In genomic region chr4:41096169-41096568, GRCm38 (mm10) we compare ENCODE assay signal across 10 mouse cellular contexts. TPM values are rescaled to one million over a fixed set of nuclear protein-coding genes. Genes with fewer than 3 reads are reported as not detected.
DNase-seq lines count a peak whose midpoint lies in the region; ATAC-seq and TF ChIP-seq lines count a peak whose summit lies in the region.
"Had no signal": no experiment of that assay in that cellular context is flagged by ENCODE, and none has a peak within 500 bp of the region (broad histone marks: within the 10 kb centered on the region; RNA-seq: fewer than 3 reads in every experiment).

No protein-coding gene starts in this region.

- H3K4me3 ChIP-seq in midbrain, embryonic 14.5 days (replicated peaks; ENCODE audit: low read depth, low read length) = no peak overlapping the region
- H3K4me3 ChIP-seq in midbrain, embryonic 16.5 days (ENCODE audit: low read depth, low read length) = no peak overlapping the region
- H3K4me3 ChIP-seq in kidney, adult 2 months (ENCODE audit: insufficient read depth, low read depth, low read length) = peak overlapping the region; percentile 30
- H3K4me3 ChIP-seq in liver, embryonic 12.5 days = peak overlapping the region; percentile 65

- no peak overlapping the region for H3K4me2 ChIP-seq in midbrain, embryonic 14.5 days (ENCODE audit: low read length)
- no peak overlapping the region for H3K4me2 ChIP-seq in midbrain, embryonic 16.5 days (ENCODE audit: low read length)
- peak overlapping the region; percentile 86 for H3K4me2 ChIP-seq in liver, embryonic 12.5 days

- H3K9ac ChIP-seq in midbrain, embryonic 14.5 days (replicated peaks; ENCODE audit: low read length) = no peak overlapping the region
- H3K9ac ChIP-seq in midbrain, embryonic 16.5 days (ENCODE audit: low read depth, low read length) = no peak overlapping the region
- peak overlapping the region; percentile 74 for H3K9ac ChIP-seq in liver, embryonic 12.5 days

- peak; percentile 18 for DNase-seq in midbrain, embryonic 14.5 days
- DNase-seq in kidney, adult 2 months = peak; percentile 78
- no peak for DNase-seq in right cerebral cortex, postnatal 10 days (ENCODE audit: low spot score in 2 of 2)
- DNase-seq in cerebellum, adult 8-10 months = no peak
- no peak for DNase-seq in embryo, embryonic 11 days
- DNase-seq: thymus, adult 2 months had no signal

- H3K27ac ChIP-seq in midbrain, embryonic 14.5 days (replicated peaks; ENCODE audit: low read depth, low read length) = no peak overlapping the region
- H3K27ac ChIP-seq in midbrain, embryonic 16.5 days (ENCODE audit: low read length) = no peak overlapping the region
- peak overlapping the region; percentile 11 for H3K27ac ChIP-seq in kidney, adult 2 months (ENCODE audit: insufficient read depth, low read depth, low read length)
- H3K27ac ChIP-seq in liver, embryonic 12.5 days = peak overlapping the region; percentile 27
- H3K27ac ChIP-seq: hindbrain, embryonic 10.5 days had no signal

- H3K27me3 ChIP-seq in midbrain, embryonic 14.5 days (ENCODE audit: control insufficient read depth, insufficient read depth, low read length) = peaks cover 20% of the 10 kb centered on the region
- peaks cover 11% of the 10 kb centered on the region for H3K27me3 ChIP-seq in midbrain, embryonic 16.5 days (ENCODE audit: control insufficient read depth, insufficient read depth, low read depth, low read length)
- no peaks in the 10 kb centered on the region for H3K27me3 ChIP-seq in kidney, adult 2 months (replicated peaks; ENCODE audit: control insufficient read depth, insufficient read depth, low read length)
- peaks cover 82% of the 10 kb centered on the region for H3K27me3 ChIP-seq in liver, embryonic 12.5 days (replicated peaks)

- no peaks in the 10 kb centered on the region for H3K36me3 ChIP-seq in midbrain, embryonic 14.5 days (ENCODE audit: control insufficient read depth, insufficient read depth, low read length)
- no peaks in the 10 kb centered on the region for H3K36me3 ChIP-seq in midbrain, embryonic 16.5 days (ENCODE audit: control insufficient read depth, insufficient read depth, low read length)
- H3K36me3 ChIP-seq in kidney, adult 2 months (ENCODE audit: control insufficient read depth, insufficient read depth, low read length) = no peaks in the 10 kb centered on the region
- peaks cover 19% of the 10 kb centered on the region for H3K36me3 ChIP-seq in liver, embryonic 12.5 days
- H3K36me3 ChIP-seq: hindbrain, embryonic 10.5 days had no signal

- H3K9me3 ChIP-seq in midbrain, embryonic 14.5 days (ENCODE audit: control insufficient read depth, low read length) = no peaks in the 10 kb centered on the region
- H3K9me3 ChIP-seq in midbrain, embryonic 16.5 days (replicated peaks; ENCODE audit: control insufficient read depth, low read length, poor library complexity, severe bottlenecking) = no peaks in the 10 kb centered on the region
- H3K9me3 ChIP-seq in liver, embryonic 12.5 days (replicated peaks) = no peaks in the 10 kb centered on the region
- H3K9me3 ChIP-seq: hindbrain, embryonic 10.5 days had no signal

- no peak for TF ChIP-seq POLR2A in kidney, adult 2 months (IDR thresholded peaks at IDR 0.05; ENCODE audit: low read depth, low read length)

- 61% methylated on average over 8 of the region's 8 CpGs for WGBS in midbrain, embryonic 14.5 days
- 74% methylated on average over 8 of the region's 8 CpGs for WGBS in midbrain, embryonic 16.5 days
- WGBS in kidney, adult 2 months = 27% methylated on average over 8 of the region's 8 CpGs
- WGBS in liver, embryonic 12.5 days (ENCODE audit: insufficient replicate concordance) = 59% methylated on average over 8 of the region's 8 CpGs

- TF ChIP-seq CTCF in kidney, adult 2 months (conservative IDR thresholded peaks at IDR 0.05; ENCODE audit: insufficient read depth, insufficient read length, low read depth, low read length) = no peak

- no peak for ATAC-seq in midbrain, embryonic 14.5 days (ENCODE audit: low FRiP score, low TSS enrichment)
- no peak for ATAC-seq in midbrain, embryonic 16.5 days
- no peak for ATAC-seq in liver, embryonic 12.5 days

- H3K4me1 ChIP-seq in midbrain, embryonic 14.5 days (ENCODE audit: control insufficient read depth, insufficient read depth, low read length) = peaks cover 8% of the 10 kb centered on the region; the same call in 1 of the 2 replicates
- peaks cover 4% of the 10 kb centered on the region for H3K4me1 ChIP-seq in midbrain, embryonic 16.5 days (ENCODE audit: control insufficient read depth, insufficient read depth, low read length)
- H3K4me1 ChIP-seq in kidney, adult 2 months (ENCODE audit: control insufficient read depth, insufficient read depth, low read length) = peaks cover 7% of the 10 kb centered on the region; the same call in 1 of the 2 replicates
- peaks cover 56% of the 10 kb centered on the region for H3K4me1 ChIP-seq in liver, embryonic 12.5 days

RNA-seq across cellular contexts. Expression of gene Aqp3, which starts 1.8 kb away (rescaled TPM):
- polyA plus RNA-seq in midbrain, embryonic 14.5 days (2014; fragmentation: Nextera tagmentation; extraction: Ambion mirVana) = 0.22 TPM in 1 of 2 replicates, not detected in the other
- polyA plus RNA-seq in midbrain, embryonic 16.5 days (2015; fragmentation: Nextera tagmentation; extraction: Ambion mirVana) = 0.24 and 0.41 TPM in 2 replicates
- polyA plus RNA-seq in kidney, adult 2 months (2012; rRNA removed) = 311 and 352 TPM in 2 replicates
- 20.9 and 22.3 TPM in 2 replicates for polyA plus RNA-seq in liver, embryonic 12.5 days (2016; fragmentation: Nextera tagmentation; extraction: Ambion mirVana)

RNA-seq across cellular contexts. Expression of gene Nol6, which starts 28.1 kb away (rescaled TPM):
- polyA plus RNA-seq in midbrain, embryonic 14.5 days (2014; fragmentation: Nextera tagmentation; extraction: Ambion mirVana) = 35.7 and 38.1 TPM in 2 replicates
- 40.9 and 43.6 TPM in 2 replicates for polyA plus RNA-seq in midbrain, embryonic 16.5 days (2015; fragmentation: Nextera tagmentation; extraction: Ambion mirVana)
- polyA plus RNA-seq in kidney, adult 2 months (2012; rRNA removed) = 29.0 and 29.3 TPM in 2 replicates
- polyA plus RNA-seq in liver, embryonic 12.5 days (2016; fragmentation: Nextera tagmentation; extraction: Ambion mirVana) = 21.9 and 22.0 TPM in 2 replicates

RNA-seq across cellular contexts. Expression of gene Ube2r2, which starts 39.4 kb away (rescaled TPM):
- 75.7 and 80.7 TPM in 2 replicates for polyA plus RNA-seq in midbrain, embryonic 14.5 days (2014; fragmentation: Nextera tagmentation; extraction: Ambion mirVana)
- 51.1 and 57.5 TPM in 2 replicates for polyA plus RNA-seq in midbrain, embryonic 16.5 days (2015; fragmentation: Nextera tagmentation; extraction: Ambion mirVana)
- 59.7 and 67.4 TPM in 2 replicates for polyA plus RNA-seq in kidney, adult 2 months (2012; rRNA removed)
- 39.9 and 44.8 TPM in 2 replicates for polyA plus RNA-seq in liver, embryonic 12.5 days (2016; fragmentation: Nextera tagmentation; extraction: Ambion mirVana)

RNA-seq across cellular contexts. Expression of gene Aqp7, which starts 48.2 kb away (rescaled TPM):
- polyA plus RNA-seq in midbrain, embryonic 14.5 days (2014; fragmentation: Nextera tagmentation; extraction: Ambion mirVana) = 0.16 TPM in 1 of 2 replicates, not detected in the other
- polyA plus RNA-seq in midbrain, embryonic 16.5 days (2015; fragmentation: Nextera tagmentation; extraction: Ambion mirVana) = not detected in 2 replicates
- 30.1 and 30.6 TPM in 2 replicates for polyA plus RNA-seq in kidney, adult 2 months (2012; rRNA removed)
- polyA plus RNA-seq in liver, embryonic 12.5 days (2016; fragmentation: Nextera tagmentation; extraction: Ambion mirVana) = 1.3 and 1.8 TPM in 2 replicates
- polyA plus RNA-seq: hindbrain, embryonic 10.5 days; midbrain, postnatal 0 days had no signal

Comparison
In these comparisons a context has a peak if more than half of its experiments do, and no peak if none do; other contexts are left out.
1. DNase-seq: peak in midbrain, embryonic 14.5 days (single experiment) and kidney, adult 2 months (single experiment); none in right cerebral cortex, postnatal 10 days (0 of 2), cerebellum, adult 8-10 months (single experiment) and embryo, embryonic 11 days (single experiment).
2. H3K27ac ChIP-seq: peak in kidney, adult 2 months (single experiment) and liver, embryonic 12.5 days (single experiment); none in midbrain, embryonic 14.5 days (single experiment) and midbrain, embryonic 16.5 days (single experiment).
3. H3K4me3 ChIP-seq: peak in kidney, adult 2 months (single experiment) and liver, embryonic 12.5 days (single experiment); none in midbrain, embryonic 14.5 days (single experiment) and midbrain, embryonic 16.5 days (single experiment).
4. RNA of gene Aqp3, which starts 1.8 kb away (polyA plus RNA-seq): 311 to 352 TPM in kidney, adult 2 months and 20.9 to 22.3 TPM in liver, embryonic 12.5 days; 0.24 to 0.41 TPM in midbrain, embryonic 16.5 days and 0.22 TPM in midbrain, embryonic 14.5 days; every median in the first group is over 10 times any median in the second.